Mouse (Mus musculus): ENCODE measurements around the gene Usp3. TPM values are rescaled to one million over a fixed set of nuclear protein-coding genes. Genes with fewer than 3 reads are reported as not detected.

The Usp3 gene
- total and polyA plus RNA-seq, 3 experiments: 24.4 to 39.5 (median 36.6) TPM

GRCm38 (mm10) chr9:66575041-66575877 is 17.7 kb downstream of the Usp3 start:
- Histone ChIP-seq H3K9me3 (replicated peaks; ENCODE audit: low read length) (no peaks in the 10 kb centered on the region), H3K27ac (ENCODE audit: insufficient read depth, low read depth) (no peak overlapping the region), H3K4me2 (ENCODE audit: insufficient read depth, low read depth, poor library complexity, severe bottlenecking) (no peak overlapping the region), H3K9ac (ENCODE audit: insufficient read depth, low read depth) (no peak overlapping the region), H3K4me3 (replicated peaks in 1 of 3; ENCODE audit: low read depth in 2 of 3, low read length in 2 of 3, poor library complexity in 1 of 3) (no peak overlapping the region), H3K79me2 (replicated peaks; ENCODE audit: control insufficient read depth, extremely low read depth, insufficient read depth, poor library complexity, severe bottlenecking) (peaks cover 9% of the 10 kb centered on the region), H3K36me3 (replicated peaks in 1 of 2; ENCODE audit: control insufficient read depth in 1 of 2, insufficient read depth in 1 of 2, low read length in 1 of 2) (peaks cover 0 to 19% of the 10 kb centered on the region in 2 experiments), H3K27me3 (replicated peaks) (no peaks in the 10 kb centered on the region), H3K4me1 (ENCODE audit: control insufficient read depth in 1 of 2, insufficient read depth in 2 of 2) (peaks cover 7 to 46% of the 10 kb centered on the region in 2 experiments; a peak in 3 of 4 replicates)
- TF ChIP-seq CHD2 (IDR thresholded peaks at IDR 0.05; ENCODE audit: low read length) (no peak), EP300 (IDR thresholded peaks at IDR 0.05; ENCODE audit: low read length) (no peak), TCF12 (IDR thresholded peaks at IDR 0.05; ENCODE audit: low read depth, low read length) (no peak), ZMIZ1 (IDR thresholded peaks at IDR 0.05; ENCODE audit: low read depth, low read length) (no peak), NRF1 (IDR thresholded peaks at IDR 0.05; ENCODE audit: low read depth, low read length) (no peak), USF2 (conservative IDR thresholded peaks at IDR 0.05; ENCODE audit: low read depth, low read length) (no peak), MAZ (IDR thresholded peaks at IDR 0.05; ENCODE audit: low read depth, low read length) (no peak), MAFK (IDR thresholded peaks at IDR 0.05; ENCODE audit: insufficient replicate concordance, low read length) (no peak), MYC (IDR thresholded peaks at IDR 0.05; ENCODE audit: low read depth, low read length) (no peak)
- dilution Hi-C loops (cut with MboI; ENCODE audit: extremely low pct_ligation_motif_present, extremely low pct_unique_long_range_greater_than_20kb, low sequenced_read_pairs): no loop called here
- in situ Hi-C loops (cut with MboI; ENCODE audit: low pct_ligation_motif_present, low pct_unique_long_range_greater_than_20kb, low sequenced_read_pairs): no loop called here
- no peak for DNase-seq (ENCODE audit: extremely low read depth)

GRCm38 (mm10) chr9:66571986-66572700 is 20.8 kb downstream of the Usp3 start:
- dilution Hi-C loops (cut with MboI; ENCODE audit: extremely low pct_ligation_motif_present, extremely low pct_unique_long_range_greater_than_20kb, low sequenced_read_pairs): no loop called here
- no peaks in the 10 kb centered on the region for H3K9me3 ChIP-seq (replicated peaks; ENCODE audit: low read length)
- H3K4me1 ChIP-seq (ENCODE audit: control insufficient read depth in 1 of 2, insufficient read depth in 2 of 2): peaks cover 7 to 49% of the 10 kb centered on the region in 2 experiments; a peak in 3 of 4 replicates
- DNase-seq (ENCODE audit: extremely low read depth): peak; percentile 40
- H3K36me3 ChIP-seq (replicated peaks in 1 of 2; ENCODE audit: control insufficient read depth in 1 of 2, insufficient read depth in 1 of 2, low read length in 1 of 2): peaks cover 0 to 10% of the 10 kb centered on the region in 2 experiments
- H3K79me2 ChIP-seq (replicated peaks; ENCODE audit: control insufficient read depth, extremely low read depth, insufficient read depth, poor library complexity, severe bottlenecking): peaks cover 11% of the 10 kb centered on the region
- no peak overlapping the region for H3K4me2 ChIP-seq (ENCODE audit: insufficient read depth, low read depth, poor library complexity, severe bottlenecking)
- in situ Hi-C loops (cut with MboI; ENCODE audit: low pct_ligation_motif_present, low pct_unique_long_range_greater_than_20kb, low sequenced_read_pairs): no loop called here
- H3K9ac ChIP-seq (ENCODE audit: insufficient read depth, low read depth): no peak overlapping the region
- no peak overlapping the region for H3K27ac ChIP-seq (ENCODE audit: insufficient read depth, low read depth)
- no peak for TF ChIP-seq POLR2A (IDR thresholded peaks at IDR 0.05; ENCODE audit: low read depth, low read length)
- no peak for TF ChIP-seq ZMIZ1 (IDR thresholded peaks at IDR 0.05; ENCODE audit: low read depth, low read length)
- 0 out of 2 replicates have a peak, but pooled peaks have one; percentile 7 for TF ChIP-seq ETS1 (conservative IDR thresholded peaks at IDR 0.05; ENCODE audit: low read depth, low read length)
- no peak for TF ChIP-seq CHD2 (IDR thresholded peaks at IDR 0.05; ENCODE audit: low read length)
- peak; percentile 60 for TF ChIP-seq EP300 (IDR thresholded peaks at IDR 0.05; ENCODE audit: low read length)
- peak; percentile 42; the same call in 1 of the 2 replicates for TF ChIP-seq BHLHE40 (IDR thresholded peaks at IDR 0.05; ENCODE audit: low read depth, low read length)
- TF ChIP-seq IRF4 (IDR thresholded peaks at IDR 0.05; ENCODE audit: low read depth, low read length): peak; percentile 60
- no peak for TF ChIP-seq SIN3A (IDR thresholded peaks at IDR 0.05; ENCODE audit: low read length)
- no peak overlapping the region for H3K4me3 ChIP-seq (replicated peaks in 1 of 3; ENCODE audit: low read depth in 2 of 3, low read length in 2 of 3, poor library complexity in 1 of 3)
- H3K27me3 ChIP-seq (replicated peaks): no peaks in the 10 kb centered on the region

Measured in CH12.LX (cell line).